Mouse (Mus musculus): ENCODE data around the gene Mrpl37. TPM values are rescaled to one million over a fixed set of nuclear protein-coding genes. Genes with fewer than 3 reads are reported as not detected.

Mrpl37 gene
- polyA plus RNA-seq, 2 experiments: 104 to 105 TPM

GRCm38 (mm10) chr4:107047806-107048205, 18.9 kb downstream of the Mrpl37 start:
- no peak overlapping the region for H3K27ac ChIP-seq (replicated peaks; ENCODE audit: low read depth, low read length)
- DNase-seq (ENCODE audit: low spot score) (no peak), ATAC-seq (ENCODE audit: low FRiP score, low read depth) (no peak)
- no peaks in the 10 kb centered on the region for H3K4me1 ChIP-seq (ENCODE audit: control insufficient read depth, insufficient read depth, low read length)
- H3K27me3 ChIP-seq (ENCODE audit: control insufficient read depth, insufficient read depth, low read length): no peaks in the 10 kb centered on the region
- 90% methylated on average over 5 of the region's 5 CpGs for WGBS
- TF ChIP-seq POLR2A (IDR thresholded peaks at IDR 0.05; ENCODE audit: borderline replicate concordance, extremely low read depth, insufficient read depth, insufficient read length): no peak
- H3K4me3 ChIP-seq (replicated peaks; ENCODE audit: low read length): no peak overlapping the region
- no peak overlapping the region for H3K9ac ChIP-seq (ENCODE audit: low read depth, low read length, severe bottlenecking)
- H3K9me3 ChIP-seq (ENCODE audit: control insufficient read depth, low read length): no peaks in the 10 kb centered on the region
- peaks cover 68% of the 10 kb centered on the region for H3K36me3 ChIP-seq (ENCODE audit: control insufficient read depth, insufficient read depth, low read length)
- H3K4me2 ChIP-seq (replicated peaks; ENCODE audit: low read depth, low read length, severe bottlenecking): no peak overlapping the region

GRCm38 (mm10) chr4:107045188-107045587, 21.5 kb downstream of the Mrpl37 start:
- Histone ChIP-seq H3K27ac (replicated peaks; ENCODE audit: low read depth, low read length) (no peak overlapping the region), H3K9ac (ENCODE audit: low read depth, low read length, severe bottlenecking) (no peak overlapping the region), H3K36me3 (ENCODE audit: control insufficient read depth, insufficient read depth, low read length) (peaks cover 88% of the 10 kb centered on the region), H3K4me2 (replicated peaks; ENCODE audit: low read depth, low read length, severe bottlenecking) (no peak overlapping the region), H3K4me1 (ENCODE audit: control insufficient read depth, insufficient read depth, low read length) (no peaks in the 10 kb centered on the region), H3K4me3 (replicated peaks; ENCODE audit: low read length) (no peak overlapping the region), H3K9me3 (ENCODE audit: control insufficient read depth, low read length) (no peaks in the 10 kb centered on the region), H3K27me3 (ENCODE audit: control insufficient read depth, insufficient read depth, low read length) (no peaks in the 10 kb centered on the region)
- DNase-seq (ENCODE audit: low spot score) (no peak), ATAC-seq (ENCODE audit: low FRiP score, low read depth) (no peak)
- no peak for TF ChIP-seq POLR2A (IDR thresholded peaks at IDR 0.05; ENCODE audit: borderline replicate concordance, extremely low read depth, insufficient read depth, insufficient read length)
- 95% methylated on average over 13 of the region's 13 CpGs for whole genome bisulfite sequencing

DNA sequence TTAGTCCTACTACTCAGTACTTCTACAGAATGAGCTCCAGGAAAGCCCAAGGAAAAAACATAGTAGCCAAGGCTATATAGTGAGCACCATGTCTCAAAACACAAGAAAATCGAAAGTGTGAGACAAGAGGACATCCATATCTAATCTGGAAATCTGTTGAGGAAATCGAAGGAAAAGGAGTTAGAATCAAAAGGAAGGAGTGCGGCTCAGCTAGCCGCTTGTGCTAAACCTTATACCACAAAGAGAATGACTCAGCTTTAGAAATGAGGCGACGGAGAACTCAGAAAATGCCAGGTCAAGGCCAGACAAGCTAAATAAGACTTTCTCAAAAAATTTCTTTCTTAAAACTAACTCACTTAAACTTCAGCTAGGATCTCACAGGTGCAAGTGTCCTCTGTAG, 24.4 kb downstream of the Mrpl37 start:
- Histone ChIP-seq H3K36me3 (ENCODE audit: control insufficient read depth, insufficient read depth, low read length) (peaks cover 92% of the 10 kb centered on the region), H3K4me1 (ENCODE audit: control insufficient read depth, insufficient read depth, low read length) (no peaks in the 10 kb centered on the region), H3K4me2 (replicated peaks; ENCODE audit: low read depth, low read length, severe bottlenecking) (no peak overlapping the region), H3K27me3 (ENCODE audit: control insufficient read depth, insufficient read depth, low read length) (no peaks in the 10 kb centered on the region), H3K9me3 (ENCODE audit: control insufficient read depth, low read length) (no peaks in the 10 kb centered on the region), H3K27ac (replicated peaks; ENCODE audit: low read depth, low read length) (no peak overlapping the region), H3K4me3 (replicated peaks; ENCODE audit: low read length) (no peak overlapping the region), H3K9ac (ENCODE audit: low read depth, low read length, severe bottlenecking) (no peak overlapping the region)
- no peak for TF ChIP-seq POLR2A (IDR thresholded peaks at IDR 0.05; ENCODE audit: borderline replicate concordance, extremely low read depth, insufficient read depth, insufficient read length)
- no peak for ATAC-seq (ENCODE audit: low FRiP score, low read depth)
- WGBS: 93% methylated on average over 6 of the region's 6 CpGs
- DNase-seq (ENCODE audit: low spot score): no peak

GRCm38 (mm10) chr4:107039270-107039669, 27.4 kb downstream of the Mrpl37 start:
- Histone ChIP-seq H3K27me3 (ENCODE audit: control insufficient read depth, insufficient read depth, low read length) (no peaks in the 10 kb centered on the region), H3K9ac (ENCODE audit: low read depth, low read length, severe bottlenecking) (no peak overlapping the region), H3K4me3 (replicated peaks; ENCODE audit: low read length) (no peak overlapping the region), H3K27ac (replicated peaks; ENCODE audit: low read depth, low read length) (no peak overlapping the region), H3K9me3 (ENCODE audit: control insufficient read depth, low read length) (no peaks in the 10 kb centered on the region), H3K36me3 (ENCODE audit: control insufficient read depth, insufficient read depth, low read length) (peaks cover 90% of the 10 kb centered on the region), H3K4me2 (replicated peaks; ENCODE audit: low read depth, low read length, severe bottlenecking) (no peak overlapping the region), H3K4me1 (ENCODE audit: control insufficient read depth, insufficient read depth, low read length) (no peaks in the 10 kb centered on the region)
- DNase-seq (ENCODE audit: low spot score): no peak
- 88% methylated on average over 8 of the region's 8 CpGs for WGBS
- no peak for TF ChIP-seq POLR2A (IDR thresholded peaks at IDR 0.05; ENCODE audit: borderline replicate concordance, extremely low read depth, insufficient read depth, insufficient read length)
- no peak for ATAC-seq (ENCODE audit: low FRiP score, low read depth)

- Histone ChIP-seq H3K4me2 (replicated peaks; ENCODE audit: low read depth, low read length, severe bottlenecking) (no peak overlapping the region), H3K4me1 (ENCODE audit: control insufficient read depth, insufficient read depth, low read length) (no peaks in the 10 kb centered on the region), H3K9me3 (ENCODE audit: control insufficient read depth, low read length) (no peaks in the 10 kb centered on the region), H3K9ac (ENCODE audit: low read depth, low read length, severe bottlenecking) (no peak overlapping the region), H3K4me3 (replicated peaks; ENCODE audit: low read length) (no peak overlapping the region), H3K36me3 (ENCODE audit: control insufficient read depth, insufficient read depth, low read length) (peaks cover 90% of the 10 kb centered on the region), H3K27me3 (ENCODE audit: control insufficient read depth, insufficient read depth, low read length) (no peaks in the 10 kb centered on the region), H3K27ac (replicated peaks; ENCODE audit: low read depth, low read length) (no peak overlapping the region)
- WGBS: 81% methylated on average over 4 of the region's 4 CpGs
- TF ChIP-seq POLR2A (IDR thresholded peaks at IDR 0.05; ENCODE audit: borderline replicate concordance, extremely low read depth, insufficient read depth, insufficient read length): no peak
- ATAC-seq (ENCODE audit: low FRiP score, low read depth) (no peak), DNase-seq (ENCODE audit: low spot score) (no peak)
Observed at GRCm38 (mm10) chr4:107038303-107038702, 28.4 kb downstream of the Mrpl37 start.

DNA sequence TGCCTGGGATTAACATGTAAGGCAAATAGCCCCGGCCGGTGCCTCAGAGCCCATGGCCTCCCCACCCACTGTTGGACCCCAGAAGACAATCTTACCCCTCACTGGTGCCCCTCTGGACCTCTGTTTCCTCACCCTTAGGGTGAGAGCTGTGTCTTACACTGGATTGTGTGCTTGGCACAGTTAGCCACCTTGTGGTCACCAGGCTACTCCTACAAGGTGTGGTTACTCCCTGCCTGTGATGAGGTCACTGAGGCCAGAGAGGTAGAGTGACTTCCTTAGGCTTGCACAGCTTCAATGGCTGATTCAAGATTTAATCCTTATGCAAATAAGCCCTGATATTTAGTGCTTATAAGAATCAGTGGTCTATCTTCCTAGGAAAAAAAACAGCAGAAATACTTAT, 29.7 kb downstream of the Mrpl37 start:
- DNase-seq (ENCODE audit: low spot score) (no peak), ATAC-seq (ENCODE audit: low FRiP score, low read depth) (no peak)
- no peak for TF ChIP-seq POLR2A (IDR thresholded peaks at IDR 0.05; ENCODE audit: borderline replicate concordance, extremely low read depth, insufficient read depth, insufficient read length)
- no peaks in the 10 kb centered on the region for H3K4me1 ChIP-seq (ENCODE audit: control insufficient read depth, insufficient read depth, low read length)
- H3K9ac ChIP-seq (ENCODE audit: low read depth, low read length, severe bottlenecking): no peak overlapping the region
- no peak overlapping the region for H3K27ac ChIP-seq (replicated peaks; ENCODE audit: low read depth, low read length)
- peaks cover 96% of the 10 kb centered on the region for H3K36me3 ChIP-seq (ENCODE audit: control insufficient read depth, insufficient read depth, low read length)
- H3K9me3 ChIP-seq (ENCODE audit: control insufficient read depth, low read length): no peaks in the 10 kb centered on the region
- no peak overlapping the region for H3K4me3 ChIP-seq (replicated peaks; ENCODE audit: low read length)
- 92% methylated on average over 2 of the region's 2 CpGs for WGBS
- H3K27me3 ChIP-seq (ENCODE audit: control insufficient read depth, insufficient read depth, low read length): no peaks in the 10 kb centered on the region
- H3K4me2 ChIP-seq (replicated peaks; ENCODE audit: low read depth, low read length, severe bottlenecking): no peak overlapping the region
